Mouse (Mus musculus): ENCODE measurements around the gene Apbb2. TPM values are rescaled to one million over a fixed set of nuclear protein-coding genes. Genes with fewer than 3 reads are reported as not detected.
"Not testable (repeated sequence)": the region's sequence is repeated elsewhere in the genome, so short reads cannot be mapped to it uniquely, and the experiment has no call there.

Apbb2 gene
- total and polyA plus RNA-seq, 2 experiments from 2014 or later: 64.6 to 77.2 TPM

DNA sequence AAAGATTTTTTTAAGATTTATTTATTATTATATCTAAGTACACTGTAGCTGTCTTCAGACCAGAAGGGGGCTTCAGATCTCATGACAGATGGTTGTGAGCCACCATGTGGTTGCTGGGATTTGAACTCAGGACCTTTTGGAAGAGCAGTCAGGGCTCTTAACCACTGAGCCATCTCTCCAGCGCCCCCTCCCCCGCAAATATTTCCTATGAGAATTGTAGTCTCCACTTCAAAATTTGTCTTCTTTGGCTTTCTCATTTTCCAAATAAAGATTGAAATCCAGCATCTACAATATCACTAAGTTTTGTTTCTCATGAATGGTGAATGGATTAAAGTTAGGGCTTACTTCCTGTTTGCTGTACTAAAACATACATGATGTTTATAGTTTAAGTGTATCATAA, 356.1 kb downstream of the Apbb2 start:
- no peak overlapping the region for H3K4me3 ChIP-seq (ENCODE audit: low read depth, low read length)
- H3K9ac ChIP-seq: no peak overlapping the region
- 89% methylated on average over 2 of the region's 2 CpGs for WGBS
- no peaks in the 10 kb centered on the region for H3K4me1 ChIP-seq (ENCODE audit: insufficient read depth)
- H3K27me3 ChIP-seq (ENCODE audit: insufficient read depth, low read length): no peaks in the 10 kb centered on the region
- DNase-seq (no peak), ATAC-seq (no peak)
- no peak for TF ChIP-seq CTCF (IDR thresholded peaks at IDR 0.05; ENCODE audit: low read depth)
- H3K9me3 ChIP-seq (ENCODE audit: low read length): no peaks in the 10 kb centered on the region
- no peaks in the 10 kb centered on the region for H3K36me3 ChIP-seq (ENCODE audit: insufficient read depth)
- H3K27ac ChIP-seq (ENCODE audit: low read depth, low read length): no peak overlapping the region
- H3K4me2 ChIP-seq (ENCODE audit: low read depth): no peak overlapping the region

DNA sequence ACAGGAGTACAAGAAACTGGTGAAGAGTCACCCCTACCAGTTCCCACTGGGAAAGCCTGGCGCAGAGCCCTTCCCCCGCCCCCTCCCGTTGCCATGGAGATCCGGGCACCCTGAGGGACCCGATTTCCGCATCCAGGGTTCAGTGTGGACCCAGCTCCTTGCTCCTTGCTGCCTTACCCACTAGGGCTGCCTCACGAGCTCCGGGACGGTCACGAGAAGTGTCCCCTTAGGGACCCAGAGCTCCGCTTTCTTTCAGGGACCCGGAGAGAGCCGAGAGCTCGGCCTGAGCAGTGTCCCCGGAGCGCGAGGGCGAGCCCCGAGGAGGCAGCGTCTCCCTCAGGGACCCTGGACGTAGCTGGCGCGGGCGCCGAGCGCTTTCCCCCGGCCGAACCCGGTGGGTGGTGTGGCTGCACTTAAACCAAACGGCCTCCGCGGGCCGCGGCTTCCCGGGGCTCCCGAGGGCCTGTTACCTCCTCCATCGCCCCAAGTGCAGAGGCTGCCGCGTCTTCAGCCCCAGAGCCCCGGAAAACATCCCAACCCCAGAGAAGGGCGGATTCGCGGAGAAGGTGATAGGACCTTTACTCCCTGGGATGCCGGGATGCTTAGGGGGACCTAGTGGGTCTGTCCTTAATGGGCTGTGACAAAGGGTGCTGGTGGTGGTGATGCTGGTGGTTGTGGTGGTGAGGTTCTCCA, 358.7 kb downstream of the Apbb2 start, which contains the start of gene Nsun7:
TSS of gene Nsun7 (plus strand) at position 142 of the 693 bp plus-strand sequence.
- under 1% methylated on average over 44 of the region's 44 CpGs for WGBS

DNA sequence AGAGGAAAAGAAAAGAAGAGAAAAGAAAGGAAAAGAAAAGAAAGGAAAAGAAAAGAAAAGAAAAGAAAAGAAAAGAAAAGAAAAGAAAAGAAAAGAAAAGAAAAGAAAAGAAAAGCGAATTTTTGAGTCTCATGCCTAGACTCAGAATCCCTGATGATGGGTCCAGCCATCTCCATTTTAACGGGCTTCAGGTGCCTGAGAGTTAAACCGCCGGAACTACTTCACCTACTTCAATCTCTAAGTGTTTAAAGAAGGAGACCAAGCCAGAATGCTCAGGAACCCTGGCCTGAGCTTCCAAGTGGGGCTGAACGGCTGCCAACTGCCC, 359.2 kb downstream of the Apbb2 start:
- not testable (repeated sequence) for DNase-seq; H3K9me3 ChIP-seq (ENCODE audit: low read length); H3K36me3 ChIP-seq (ENCODE audit: insufficient read depth); H3K4me1 ChIP-seq (ENCODE audit: insufficient read depth); H3K27me3 ChIP-seq (ENCODE audit: insufficient read depth, low read length)
- ATAC-seq: peak; percentile 59; the same call in 1 of the 2 replicates
- peak overlapping the region; percentile 69; the same call in 1 of the 2 replicates for H3K27ac ChIP-seq (ENCODE audit: low read depth, low read length)
- peak overlapping the region; percentile 74 for H3K9ac ChIP-seq
- peak overlapping the region; percentile 77 for H3K4me2 ChIP-seq (ENCODE audit: low read depth)
- peak overlapping the region; percentile 60 for H3K4me3 ChIP-seq (ENCODE audit: low read depth, low read length)
- 2% methylated on average over 5 of the region's 5 CpGs for WGBS

More for the DNA sequence above, 358.7 kb downstream of the Apbb2 start, which contains the start of gene Nsun7:
- no peaks in the 10 kb centered on the region for H3K36me3 ChIP-seq (ENCODE audit: insufficient read depth)
- no peaks in the 10 kb centered on the region for H3K4me1 ChIP-seq (ENCODE audit: insufficient read depth)
- H3K27ac ChIP-seq (ENCODE audit: low read depth, low read length): peak within 1 kb of the TSS; percentile 69; the same call in 1 of the 2 replicates
- peak within 1 kb of the TSS; percentile 77 for H3K4me2 ChIP-seq (ENCODE audit: low read depth)
- peak within 1 kb of the TSS; percentile 74 for H3K9ac ChIP-seq
- no peaks in the 10 kb centered on the region for H3K27me3 ChIP-seq (ENCODE audit: insufficient read depth, low read length)
- no peaks in the 10 kb centered on the region for H3K9me3 ChIP-seq (ENCODE audit: low read length)
- peak within 1 kb of the TSS; percentile 60 for H3K4me3 ChIP-seq (ENCODE audit: low read depth, low read length)
- TF ChIP-seq CTCF (IDR thresholded peaks at IDR 0.05; ENCODE audit: low read depth): 0 out of 2 replicates have a peak, but pooled peaks have one; percentile 28
- peak; percentile 95 for ATAC-seq
- peak; percentile 87 for DNase-seq

DNA sequence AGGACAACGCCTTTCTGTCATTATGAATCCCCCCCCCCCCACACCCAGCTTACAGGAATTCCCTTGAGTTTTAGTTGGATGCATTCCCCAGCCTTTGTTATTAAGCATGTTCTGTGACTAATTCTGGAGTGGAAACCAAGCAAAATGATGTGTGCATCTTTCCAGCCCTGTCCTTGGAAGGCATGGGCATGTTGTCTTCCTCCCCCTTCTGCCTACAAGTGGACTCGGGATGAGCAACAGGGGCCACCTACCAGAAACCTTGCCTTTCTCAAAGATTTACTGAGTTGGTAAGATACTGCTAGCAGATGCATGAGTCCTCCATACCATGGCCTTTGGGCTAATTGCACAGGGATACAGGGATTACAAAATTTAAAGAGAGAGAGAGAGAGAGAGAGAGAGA, 359.6 kb downstream of the Apbb2 start:
- Histone ChIP-seq H3K27ac (ENCODE audit: low read depth, low read length) (no peak overlapping the region), H3K9me3 (ENCODE audit: low read length) (no peaks in the 10 kb centered on the region), H3K9ac (no peak overlapping the region), H3K4me2 (ENCODE audit: low read depth) (no peak overlapping the region), H3K36me3 (ENCODE audit: insufficient read depth) (no peaks in the 10 kb centered on the region), H3K27me3 (ENCODE audit: insufficient read depth, low read length) (no peaks in the 10 kb centered on the region), H3K4me1 (ENCODE audit: insufficient read depth) (no peaks in the 10 kb centered on the region), H3K4me3 (ENCODE audit: low read depth, low read length) (no peak overlapping the region)
- TF ChIP-seq CTCF (IDR thresholded peaks at IDR 0.05; ENCODE audit: low read depth): no peak
- DNase-seq (no peak), ATAC-seq (no peak)
- 57% methylated on average over 2 of the region's 2 CpGs for WGBS

DNA sequence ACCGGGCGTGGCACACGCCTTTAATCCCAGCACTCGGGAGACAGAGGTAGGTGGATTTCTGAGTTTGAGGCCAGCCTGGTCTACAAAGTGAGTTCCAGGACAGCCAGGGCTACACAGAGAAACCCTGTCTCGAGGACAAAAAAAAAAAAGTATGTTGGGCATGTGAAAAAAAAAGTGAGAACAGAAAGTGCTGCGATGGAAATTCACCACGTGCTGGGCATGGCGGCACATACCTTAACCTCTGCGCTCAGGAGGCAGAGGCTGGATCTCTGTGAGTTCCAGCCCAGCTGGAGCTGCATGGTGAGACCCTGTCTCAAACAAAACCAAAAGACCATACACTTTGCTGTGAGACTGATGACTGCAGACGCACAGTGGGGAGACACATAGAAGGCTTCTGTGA, 363.5 kb downstream of the Apbb2 start:
- no peaks in the 10 kb centered on the region for H3K9me3 ChIP-seq (ENCODE audit: low read length)
- no peaks in the 10 kb centered on the region for H3K27me3 ChIP-seq (ENCODE audit: insufficient read depth, low read length)
- ATAC-seq: no peak
- no peaks in the 10 kb centered on the region for H3K36me3 ChIP-seq (ENCODE audit: insufficient read depth)
- DNase-seq: no peak
- no peaks in the 10 kb centered on the region for H3K4me1 ChIP-seq (ENCODE audit: insufficient read depth)
- H3K9ac ChIP-seq: no peak overlapping the region
- no peak overlapping the region for H3K4me3 ChIP-seq (ENCODE audit: low read depth, low read length)
- no peak overlapping the region for H3K27ac ChIP-seq (ENCODE audit: low read depth, low read length)
- no peak overlapping the region for H3K4me2 ChIP-seq (ENCODE audit: low read depth)
- whole genome bisulfite sequencing: 88% methylated on average over 10 of the region's 10 CpGs
- no peak for TF ChIP-seq CTCF (IDR thresholded peaks at IDR 0.05; ENCODE audit: low read depth)

DNA sequence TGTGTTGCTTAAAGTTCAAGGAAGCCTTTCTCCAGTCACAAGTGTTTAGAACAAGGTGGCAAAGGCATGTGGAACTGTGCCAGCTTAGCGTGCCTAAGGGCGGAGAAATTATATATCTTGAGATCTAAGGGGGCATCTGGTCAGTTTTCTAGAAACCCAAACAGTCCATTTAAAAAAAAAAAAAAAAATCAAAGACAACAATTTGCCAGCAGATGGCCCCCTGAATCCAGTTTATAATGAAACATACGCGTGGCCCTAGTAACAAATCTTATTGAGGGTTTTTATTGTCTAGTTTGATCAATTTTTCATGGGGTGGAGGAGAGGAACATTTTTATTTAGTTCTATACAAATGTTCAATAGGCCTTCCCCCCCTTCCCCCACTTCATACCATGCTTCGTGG, 365.4 kb downstream of the Apbb2 start:
- H3K4me2 ChIP-seq (ENCODE audit: low read depth): no peak overlapping the region
- WGBS: 57% methylated on average over 5 of the region's 5 CpGs
- H3K4me1 ChIP-seq (ENCODE audit: insufficient read depth): no peaks in the 10 kb centered on the region
- peak; percentile 49 for DNase-seq
- H3K36me3 ChIP-seq (ENCODE audit: insufficient read depth): no peaks in the 10 kb centered on the region
- H3K9ac ChIP-seq: no peak overlapping the region
- ATAC-seq: no peak
- no peaks in the 10 kb centered on the region for H3K27me3 ChIP-seq (ENCODE audit: insufficient read depth, low read length)
- no peak overlapping the region for H3K4me3 ChIP-seq (ENCODE audit: low read depth, low read length)
- no peak overlapping the region for H3K27ac ChIP-seq (ENCODE audit: low read depth, low read length)
- no peaks in the 10 kb centered on the region for H3K9me3 ChIP-seq (ENCODE audit: low read length)
- peak; percentile 46 for TF ChIP-seq CTCF (IDR thresholded peaks at IDR 0.05; ENCODE audit: low read depth)

Other genes starting within 250 kb of the Apbb2 start
- gene Uchl1, start 57.3 kb upstream of the Apbb2 start, total RNA-seq (2014; rRNA removed): 1,756 and 1,892 TPM in 2 replicates
- gene Uchl1, start 57.3 kb upstream of the Apbb2 start, polyA plus RNA-seq (2015; fragmentation: Nextera tagmentation; extraction: Ambion mirVana): 1,681 and 1,809 TPM in 2 replicates
- gene Limch1, start 127.0 kb upstream of the Apbb2 start, total RNA-seq (2014; rRNA removed): 114 and 133 TPM in 2 replicates
- gene Limch1, start 127.0 kb upstream of the Apbb2 start, polyA plus RNA-seq (2015; fragmentation: Nextera tagmentation; extraction: Ambion mirVana): 49.5 and 62.8 TPM in 2 replicates